Mouse (Mus musculus): ENCODE data around the gene Fam221a. TPM values are rescaled to one million over a fixed set of nuclear protein-coding genes. Genes with fewer than 3 reads are reported as not detected.
"Not testable (repeated sequence)": the region's sequence is repeated elsewhere in the genome, so short reads cannot be mapped to it uniquely, and the experiment has no call there.

Fam221a gene
- polyA plus RNA-seq, 1 experiment from 2014 or later: 3.4 TPM

GRCm38 (mm10) chr6:49410830-49411229 is 43.3 kb downstream of the Fam221a start:
- ATAC-seq (ENCODE audit: low FRiP score, low TSS enrichment): no peak
- WGBS: 88% methylated on average over 3 of the region's 3 CpGs

GRCm38 (mm10) chr6:49412967-49413366 is 45.4 kb downstream of the Fam221a start:
- not testable (repeated sequence) for DNase-seq; H3K4me2 ChIP-seq (ENCODE audit: low read length); H3K9me3 ChIP-seq (ENCODE audit: control insufficient read depth, low read length); H3K4me1 ChIP-seq (ENCODE audit: control insufficient read depth, insufficient read depth, low read length); H3K9ac ChIP-seq (replicated peaks; ENCODE audit: low read length); H3K36me3 ChIP-seq (ENCODE audit: control insufficient read depth, insufficient read depth, low read length); H3K4me3 ChIP-seq (replicated peaks; ENCODE audit: low read depth, low read length); ATAC-seq (ENCODE audit: low FRiP score, low TSS enrichment); H3K27ac ChIP-seq (replicated peaks; ENCODE audit: low read depth, low read length); H3K27me3 ChIP-seq (ENCODE audit: control insufficient read depth, insufficient read depth, low read length)
- WGBS: 71% methylated on average over 2 of the region's 2 CpGs

More at GRCm38 (mm10) chr6:49410830-49411229, 43.3 kb downstream of the Fam221a start:
- no peak for DNase-seq
- Histone ChIP-seq H3K27me3 (ENCODE audit: control insufficient read depth, insufficient read depth, low read length) (no peaks in the 10 kb centered on the region), H3K4me3 (replicated peaks; ENCODE audit: low read depth, low read length) (no peak overlapping the region), H3K27ac (replicated peaks; ENCODE audit: low read depth, low read length) (no peak overlapping the region), H3K4me1 (ENCODE audit: control insufficient read depth, insufficient read depth, low read length) (no peaks in the 10 kb centered on the region), H3K36me3 (ENCODE audit: control insufficient read depth, insufficient read depth, low read length) (no peaks in the 10 kb centered on the region), H3K4me2 (ENCODE audit: low read length) (no peak overlapping the region), H3K9me3 (ENCODE audit: control insufficient read depth, low read length) (no peaks in the 10 kb centered on the region), H3K9ac (replicated peaks; ENCODE audit: low read length) (no peak overlapping the region)

- Histone ChIP-seq H3K36me3 (ENCODE audit: control insufficient read depth, insufficient read depth, low read length) (no peaks in the 10 kb centered on the region), H3K4me3 (replicated peaks; ENCODE audit: low read depth, low read length) (no peak overlapping the region), H3K27me3 (ENCODE audit: control insufficient read depth, insufficient read depth, low read length) (no peaks in the 10 kb centered on the region), H3K4me1 (ENCODE audit: control insufficient read depth, insufficient read depth, low read length) (no peaks in the 10 kb centered on the region), H3K27ac (replicated peaks; ENCODE audit: low read depth, low read length) (no peak overlapping the region), H3K4me2 (ENCODE audit: low read length) (no peak overlapping the region), H3K9ac (replicated peaks; ENCODE audit: low read length) (no peak overlapping the region), H3K9me3 (ENCODE audit: control insufficient read depth, low read length) (no peaks in the 10 kb centered on the region)
- DNase-seq (no peak), ATAC-seq (ENCODE audit: low FRiP score, low TSS enrichment) (no peak)
- WGBS: 90% methylated on average over 1 of the region's 1 CpGs
These were observed 48.4 kb downstream of the Fam221a start for GRCm38 (mm10) chr6:49415971-49416370.

- WGBS: 77% methylated on average over 1 of the region's 1 CpGs
- no peak for DNase-seq
- no peak for ATAC-seq (ENCODE audit: low FRiP score, low TSS enrichment)
- Histone ChIP-seq H3K4me2 (ENCODE audit: low read length) (no peak overlapping the region), H3K27me3 (ENCODE audit: control insufficient read depth, insufficient read depth, low read length) (no peaks in the 10 kb centered on the region), H3K27ac (replicated peaks; ENCODE audit: low read depth, low read length) (no peak overlapping the region), H3K4me3 (replicated peaks; ENCODE audit: low read depth, low read length) (no peak overlapping the region), H3K9ac (replicated peaks; ENCODE audit: low read length) (no peak overlapping the region), H3K9me3 (ENCODE audit: control insufficient read depth, low read length) (no peaks in the 10 kb centered on the region), H3K36me3 (ENCODE audit: control insufficient read depth, insufficient read depth, low read length) (no peaks in the 10 kb centered on the region), H3K4me1 (ENCODE audit: control insufficient read depth, insufficient read depth, low read length) (no peaks in the 10 kb centered on the region)
These were observed 69.8 kb downstream of the Fam221a start for GRCm38 (mm10) chr6:49437306-49437705.

Other genes with a start within 250 kb of the Fam221a start
- gene Igf2bp3, start 152.8 kb upstream of the Fam221a start, polyA plus RNA-seq (2014; fragmentation: Nextera tagmentation; extraction: Ambion mirVana): 24.7 and 39.2 TPM in 2 replicates
- 58.0 and 105 TPM in 2 replicates for gene Tra2a, start 103.7 kb upstream of the Fam221a start, polyA plus RNA-seq (2014; fragmentation: Nextera tagmentation; extraction: Ambion mirVana)
- 10.1 and 11.0 TPM in 2 replicates for gene Ccdc126, start 48.5 kb upstream of the Fam221a start, polyA plus RNA-seq (2014; fragmentation: Nextera tagmentation; extraction: Ambion mirVana)
- gene Stk31, start 27.9 kb downstream of the Fam221a start, polyA plus RNA-seq (2014; fragmentation: Nextera tagmentation; extraction: Ambion mirVana): not detected in 2 replicates